21 mouse cellular contexts compared by ENCODE assay signal in genomic region chr14:20268421-20268820, GRCm38 (mm10). TPM values are rescaled to one million over a fixed set of nuclear protein-coding genes. Genes with fewer than 3 reads are reported as not detected.
DNase-seq lines count a peak whose midpoint lies in the region; ATAC-seq lines count a peak whose summit lies in the region.
"Had no signal": no experiment of that assay in that cellular context is flagged by ENCODE, and none has a peak within 500 bp of the region (broad histone marks: within the 10 kb centered on the region; RNA-seq: fewer than 3 reads in every experiment).

No protein-coding gene starts in this region.

- H3K4me1 ChIP-seq in stomach, embryonic 15.5 days = 0 out of 2 replicates have a peak, but pooled peaks cover 2% of the 10 kb centered on the region

- H3K9me3 ChIP-seq in stomach, embryonic 15.5 days = no peaks in the 10 kb centered on the region

- 58% methylated on average over 6 of the region's 6 CpGs for WGBS in stomach, embryonic 15.5 days

- H3K4me3 ChIP-seq in stomach, embryonic 15.5 days (replicated peaks) = no peak overlapping the region
- H3K4me3 ChIP-seq: erythroblast, embryonic 14.5 days had no signal

- no peak overlapping the region for H3K4me2 ChIP-seq in stomach, embryonic 15.5 days

- intact Hi-C loops in left cerebral cortex, postnatal 36 days (cut with DNase I) = loop anchor here (10.0 kb wide), 1 partner anchor 434 kb away; no protein-coding TSS in a partner anchor
- intact Hi-C loops in heart, postnatal 14 days (cut with DNase I) = no loop called here

- no peak for ATAC-seq in stomach, embryonic 15.5 days (ENCODE audit: insufficient read depth, low FRiP score, low read depth)
- ATAC-seq: activated CD4-positive, CD25-positive, alpha-beta regulatory T cell, adult 4 months; inflammation-experienced regulatory T-cells, adult 6 months; midbrain, embryonic 16.5 days had no signal

- peak overlapping the region; percentile 61; the same call in 1 of the 2 replicates for H3K27ac ChIP-seq in stomach, embryonic 15.5 days
- H3K27ac ChIP-seq: kidney, postnatal 0 days had no signal

- no peaks in the 10 kb centered on the region for H3K27me3 ChIP-seq in stomach, embryonic 15.5 days (replicated peaks)

- H3K36me3 ChIP-seq in stomach, embryonic 15.5 days = no peaks in the 10 kb centered on the region

- DNase-seq in adrenal gland, postnatal 10 days = peak; percentile 38
- no peak for DNase-seq in adrenal gland, postnatal 36 days
- peak; percentile 46 to 58 for DNase-seq in left cerebral cortex, adult 18-20 months (ENCODE audit: low spot score in 2 of 2)
- DNase-seq in left cerebral cortex, adult 11 months (ENCODE audit: low spot score) = no peak
- DNase-seq in left cerebral cortex, postnatal 36 days (ENCODE audit: low spot score in 2 of 2) = peak; percentile 45 to 58
- no peak for DNase-seq in ovary, adult 18-20 months (ENCODE audit: low spot score)
- no peak for DNase-seq in heart, postnatal 14 days
- DNase-seq: cerebellum, adult 9-10 months; heart, postnatal 36 days; lung, embryonic 14.5 days had no signal

- no peak overlapping the region for H3K9ac ChIP-seq in stomach, embryonic 15.5 days
- H3K9ac ChIP-seq: lung, embryonic 14.5 days had no signal

RNA-seq across cellular contexts. Expression of gene Kcnk16, which starts 0.6 kb away (rescaled TPM):
- not detected for total RNA-seq in adrenal gland, postnatal 10 days (2021)
- total RNA-seq in adrenal gland, postnatal 36 days (2021) = not detected
- not detected for total RNA-seq in left cerebral cortex, adult 18-20 months (2021)
- not detected for total RNA-seq in left cerebral cortex, postnatal 36 days (2021)
- polyA plus RNA-seq in stomach, embryonic 15.5 days (2015; fragmentation: Nextera tagmentation; extraction: Ambion mirVana) = 15.5 and 22.6 TPM in 2 replicates
- not detected for total RNA-seq in heart, postnatal 14 days (2021)
- total RNA-seq: CH12.LX; gastrocnemius, adult 8-10 months; heart, adult 8-10 months; heart, postnatal 36 days had no signal
- polyA plus RNA-seq: activated CD4-positive, CD25-positive, alpha-beta regulatory T cell, adult 4 months; inflammation-experienced regulatory T-cells, adult 6 months; kidney, postnatal 0 days; limb, embryonic 11.5 days; midbrain, embryonic 16.5 days; neural tube, embryonic 11.5 days had no signal

RNA-seq across cellular contexts. Expression of gene Nudt13, which starts 26.1 kb away (rescaled TPM):
- 10 to 100 TPM; 43.4 to 52.3 TPM for total RNA-seq in adrenal gland, postnatal 10 days (2021)
- 10 to 100 TPM; 38.7 to 47.9 TPM for total RNA-seq in adrenal gland, postnatal 36 days (2021)
- total RNA-seq in left cerebral cortex, adult 18-20 months (2021) = 10 to 100 TPM; 18.4 to 23.4 TPM
- total RNA-seq in left cerebral cortex, postnatal 36 days (2021) = 10 to 100 TPM; 17.4 to 19.5 TPM
- 17.8 and 20.3 TPM in 2 replicates for polyA plus RNA-seq in stomach, embryonic 15.5 days (2015; fragmentation: Nextera tagmentation; extraction: Ambion mirVana)
- 10 to 100 TPM; 25.7 to 35.1 TPM for total RNA-seq in heart, postnatal 14 days (2021)

Comparison
In these comparisons a context has a peak if more than half of its experiments do, and no peak if none do; other contexts are left out.
1. DNase-seq: peak in adrenal gland, postnatal 10 days (single experiment), left cerebral cortex, adult 18-20 months (2 of 2) and left cerebral cortex, postnatal 36 days (2 of 2); none in adrenal gland, postnatal 36 days (0 of 2), left cerebral cortex, adult 11 months (single experiment), ovary, adult 18-20 months (single experiment) and heart, postnatal 14 days (0 of 2).